Mouse (Mus musculus) gastrocnemius, postnatal 36 days (tissue): ENCODE results near the gene Rfx1. TPM values are rescaled to one million over a fixed set of nuclear protein-coding genes. Genes with fewer than 3 reads are reported as not detected.

Experiments used
- DNase-seq, 2 experiments: peaks; one replicate each; pipeline ENCODE4 v3.0.0; 2022
- intact Hi-C: fragments of 180-260 bp; cut with DNase I; formaldehyde crosslinking; loops from one replicate; pipeline ENCODE4 v1.15.1; 2025
- total RNA-seq, 2 experiments: library from RNA; stranded (reverse); gene quantifications; 2 replicates each; pipeline ENCODE4 v1.2.3; 2021

The Rfx1 gene
- total RNA-seq, 2 experiments from 2014 or later, result 4.7 TPM

DNA sequence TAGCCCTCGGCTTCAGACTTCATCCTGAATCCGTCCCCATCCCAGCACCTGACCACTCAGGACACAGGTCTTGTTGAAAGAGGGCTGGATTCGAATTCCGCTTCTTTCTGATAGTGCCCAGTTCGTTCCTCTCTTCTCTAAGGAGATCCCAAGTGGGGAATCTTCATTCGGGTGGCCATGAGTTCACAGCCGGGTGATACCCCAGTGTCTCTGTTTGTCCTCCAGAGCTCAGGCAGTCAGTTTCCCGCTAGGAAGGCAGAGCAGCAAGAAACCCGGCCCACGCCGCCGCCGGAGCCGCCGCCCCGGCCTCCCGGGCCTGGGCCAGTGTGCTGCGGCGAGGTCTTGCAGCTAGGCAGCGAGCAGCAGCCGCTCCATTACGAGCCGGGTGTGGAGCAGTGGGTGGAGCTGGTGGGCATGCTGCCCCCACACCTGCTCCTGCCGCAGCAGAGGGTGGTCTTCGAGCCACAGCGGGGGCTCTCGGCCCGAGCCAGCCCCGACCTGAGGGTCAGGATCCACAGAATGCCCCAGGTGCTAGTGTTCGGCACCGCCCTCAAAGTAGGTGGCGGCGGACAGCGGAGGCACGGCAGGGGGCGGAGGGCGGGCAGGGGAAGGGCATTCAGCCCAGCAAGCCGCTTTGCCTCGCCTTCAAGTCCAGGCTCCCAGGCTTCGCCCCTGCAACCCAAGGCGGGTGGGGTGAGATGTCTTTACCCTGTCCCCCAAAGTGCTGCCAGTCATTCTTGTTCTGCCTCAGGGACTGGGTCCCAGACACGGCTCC is 17.9 kb downstream of the Rfx1 start:
- intact Hi-C loops, result no loop called here
- no peak for DNase-seq

DNA sequence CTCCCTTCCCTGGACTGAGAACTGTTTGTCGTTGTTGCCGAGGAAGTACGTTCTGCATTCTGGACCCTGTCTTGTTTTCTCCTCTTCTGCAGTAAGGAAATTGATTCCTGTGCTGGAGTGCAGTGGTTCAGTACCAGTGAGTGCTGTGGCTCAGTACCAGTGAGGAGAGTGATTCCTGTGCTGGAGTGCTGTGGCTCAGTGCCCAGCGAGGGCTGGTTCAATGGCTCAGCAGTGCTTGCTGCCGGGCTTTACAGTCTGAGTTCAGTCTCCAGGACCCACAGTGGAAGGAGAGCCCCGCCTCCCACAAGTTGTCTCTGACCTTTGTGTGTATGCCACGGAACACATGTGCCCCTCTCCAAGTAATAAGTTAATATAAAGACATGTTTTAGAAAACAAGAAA is 20.5 kb downstream of the Rfx1 start:
- intact Hi-C loops, result no loop called here

DNA sequence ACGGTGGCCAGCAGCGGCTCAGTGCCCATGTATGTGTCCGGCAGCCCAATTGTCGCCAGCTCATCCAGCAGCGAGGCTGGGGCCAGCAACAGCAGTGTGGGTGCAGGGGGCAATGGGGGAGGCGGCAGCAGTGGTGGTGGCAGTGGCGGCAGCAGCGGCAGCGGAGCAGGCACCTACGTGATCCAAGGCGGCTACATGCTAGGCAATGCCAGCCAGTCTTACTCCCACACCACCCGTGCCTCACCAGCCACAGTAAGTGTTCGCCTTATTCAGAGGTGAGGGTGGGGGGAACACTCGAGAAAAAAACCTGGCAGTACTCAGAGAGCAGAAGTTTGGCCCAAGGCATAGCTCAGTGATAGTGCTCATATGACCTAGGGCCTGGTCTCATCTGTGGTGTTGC is 21.2 kb downstream of the Rfx1 start:
- no peak for DNase-seq
- intact Hi-C loops, result no loop called here

More for the DNA sequence above, 20.5 kb downstream of the Rfx1 start:
- DNase-seq, result no peak

DNA sequence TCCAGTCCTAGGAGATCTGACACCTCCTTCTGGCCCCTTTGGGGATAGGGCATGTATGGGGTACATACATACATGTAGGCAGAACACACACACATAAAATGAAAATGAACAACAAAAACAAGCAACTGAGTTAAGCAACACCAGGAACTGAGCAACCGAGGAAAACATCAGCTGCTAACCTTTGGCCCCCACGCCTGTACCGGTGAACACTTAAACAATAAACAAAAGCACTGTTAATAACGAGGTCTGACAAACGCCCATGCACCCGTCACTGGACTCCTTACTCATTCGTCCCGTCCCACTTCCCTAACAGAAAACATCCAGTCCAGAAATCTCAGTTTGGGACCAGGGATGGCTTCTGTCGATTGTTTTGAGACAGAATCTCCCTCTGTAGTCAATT is 22.6 kb downstream of the Rfx1 start:
- intact Hi-C loops, result no loop called here
- no peak for DNase-seq

DNA sequence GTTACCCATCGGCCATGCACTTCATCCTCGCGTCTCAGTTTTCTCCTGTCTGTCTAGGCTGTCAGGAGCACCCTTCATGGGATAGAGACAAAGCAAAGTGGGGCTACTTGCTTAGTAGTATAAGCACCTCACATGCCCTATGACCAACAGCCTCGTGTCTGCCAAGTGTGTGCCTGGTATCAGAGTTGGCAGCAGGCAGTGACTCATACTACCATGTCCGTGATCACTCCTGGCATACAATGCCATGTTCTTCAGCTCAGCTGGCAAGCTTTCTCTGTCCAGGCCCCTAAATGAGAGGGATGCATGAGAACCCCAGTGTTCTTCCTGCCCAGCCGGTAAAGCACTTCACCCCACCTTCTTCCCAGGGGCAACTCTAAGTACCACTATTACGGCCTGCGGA is 24.0 kb downstream of the Rfx1 start:
- intact Hi-C loops, result no loop called here
- DNase-seq, result no peak

DNA sequence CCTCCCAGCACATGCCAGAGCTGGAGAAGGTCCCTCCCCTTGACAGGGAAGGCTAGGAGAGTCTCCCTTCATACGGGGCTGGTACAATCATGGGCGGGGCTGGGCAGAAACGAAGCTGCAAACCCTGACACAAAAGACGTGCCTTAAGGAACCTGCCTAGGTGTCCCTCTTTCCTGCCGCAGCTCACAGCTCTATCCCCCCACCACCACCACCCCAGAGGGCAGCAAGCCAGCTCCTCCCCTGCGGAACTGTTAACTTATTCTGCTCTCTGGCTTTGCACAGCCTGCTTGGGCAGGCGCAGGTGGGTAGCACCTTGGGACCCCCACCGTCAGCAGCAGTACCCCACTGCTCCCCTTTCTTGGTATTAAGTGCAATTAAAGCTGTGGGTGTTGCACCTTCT is 29.4 kb downstream of the Rfx1 start:
- intact Hi-C loops, result no loop called here
- no peak for DNase-seq

DNA sequence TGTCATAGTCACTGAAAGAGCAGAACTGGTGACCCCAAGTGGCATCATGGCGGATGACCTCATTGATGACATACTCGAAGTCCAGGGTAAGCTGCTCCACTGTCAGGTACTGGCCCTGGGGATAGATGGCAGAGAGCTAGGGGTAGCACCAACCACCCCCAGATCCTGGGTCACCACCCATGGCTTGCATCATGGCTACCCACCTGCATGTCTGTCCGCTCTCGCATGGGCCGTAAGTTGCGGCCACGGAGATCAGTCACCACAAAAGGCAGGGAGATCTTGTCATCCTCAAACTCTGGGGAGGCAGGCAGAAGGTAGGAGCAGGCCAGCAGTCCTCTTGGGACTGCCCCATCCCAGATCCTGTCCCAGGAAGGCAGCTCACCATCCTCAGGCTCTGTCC is 31.7 kb downstream of the Rfx1 start:
- intact Hi-C loops, result no loop called here
- DNase-seq, result no peak

DNA sequence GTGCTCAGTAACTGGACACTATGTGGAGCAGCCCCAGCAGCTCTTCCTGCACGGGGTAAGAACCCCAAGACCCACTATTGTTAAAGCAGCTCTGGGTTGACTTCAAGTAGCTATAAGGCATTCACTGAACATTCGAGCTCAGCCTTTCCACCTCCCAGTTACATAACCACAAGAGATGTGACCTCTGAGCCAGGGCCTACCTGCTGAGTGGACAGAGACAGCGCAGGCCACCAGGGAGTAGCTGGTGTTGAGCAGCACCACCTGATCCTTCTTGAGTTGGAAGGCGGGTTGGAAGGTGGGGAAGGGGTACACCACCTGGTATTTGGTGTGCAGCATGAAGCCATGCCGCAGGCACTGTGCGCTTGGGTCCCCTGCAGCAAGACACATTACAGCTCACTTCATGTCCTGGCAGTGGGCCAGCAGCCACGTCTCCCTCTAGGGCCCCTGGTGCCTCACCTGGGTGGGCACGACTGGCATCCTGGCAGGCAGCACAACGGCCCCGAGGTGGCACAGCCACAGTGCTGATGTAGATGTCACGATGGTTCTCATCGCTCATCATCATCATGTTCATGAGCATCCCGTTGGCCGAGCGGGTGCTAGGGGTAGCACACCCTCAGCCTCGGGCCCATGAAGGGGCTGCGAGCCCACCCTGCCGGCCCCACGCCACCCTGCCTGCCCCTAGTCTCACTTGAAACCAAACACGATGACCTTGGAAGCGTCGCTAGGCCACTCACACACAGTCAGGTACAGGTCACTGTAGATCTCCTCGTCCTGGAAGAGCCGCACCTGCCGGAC is 35.0 kb downstream of the Rfx1 start:
- intact Hi-C loops, result no loop called here
- no peak for DNase-seq

DNA sequence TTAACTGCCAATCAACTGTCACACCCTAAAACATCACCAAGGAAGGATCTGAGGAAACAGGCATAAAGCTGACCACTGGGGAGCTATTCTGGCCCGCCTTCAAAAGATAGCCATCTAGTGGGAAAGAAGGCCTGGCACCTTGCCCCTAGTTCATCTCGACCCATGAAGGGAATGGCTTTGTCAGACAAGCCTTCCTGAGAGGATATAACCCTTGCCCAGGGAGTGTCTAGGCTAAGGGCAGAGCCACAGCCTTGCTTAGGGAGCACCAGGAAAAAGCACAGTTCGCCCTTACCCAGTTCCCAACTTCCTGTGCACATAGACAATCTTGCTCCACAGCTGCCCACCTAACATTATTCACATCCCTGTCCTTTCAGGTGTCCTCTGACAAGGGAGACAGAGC is 37.0 kb downstream of the Rfx1 start:
- intact Hi-C loops, result no loop called here
- DNase-seq, result no peak

DNA sequence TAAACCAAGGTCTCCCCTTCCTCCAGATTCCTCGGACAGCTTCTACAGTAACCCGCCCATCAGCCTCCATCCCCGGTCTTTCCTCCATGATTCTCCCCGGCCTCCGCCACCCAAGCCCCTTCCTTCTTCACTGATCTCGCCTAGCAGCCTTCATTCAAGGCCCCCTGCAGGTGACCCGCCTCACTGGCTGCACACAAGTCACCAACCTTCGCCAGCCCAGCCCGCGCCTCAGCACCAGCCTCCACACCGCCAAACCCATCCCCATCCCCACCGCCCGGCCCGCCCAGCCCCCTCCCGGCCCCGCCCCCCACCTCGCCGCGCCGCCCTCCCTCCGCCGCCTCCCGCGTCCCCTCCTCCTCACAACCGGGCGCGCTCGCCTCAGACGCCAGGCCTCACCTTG is 37.6 kb downstream of the Rfx1 start:
- no peak for DNase-seq
- intact Hi-C loops, result no loop called here

DNA sequence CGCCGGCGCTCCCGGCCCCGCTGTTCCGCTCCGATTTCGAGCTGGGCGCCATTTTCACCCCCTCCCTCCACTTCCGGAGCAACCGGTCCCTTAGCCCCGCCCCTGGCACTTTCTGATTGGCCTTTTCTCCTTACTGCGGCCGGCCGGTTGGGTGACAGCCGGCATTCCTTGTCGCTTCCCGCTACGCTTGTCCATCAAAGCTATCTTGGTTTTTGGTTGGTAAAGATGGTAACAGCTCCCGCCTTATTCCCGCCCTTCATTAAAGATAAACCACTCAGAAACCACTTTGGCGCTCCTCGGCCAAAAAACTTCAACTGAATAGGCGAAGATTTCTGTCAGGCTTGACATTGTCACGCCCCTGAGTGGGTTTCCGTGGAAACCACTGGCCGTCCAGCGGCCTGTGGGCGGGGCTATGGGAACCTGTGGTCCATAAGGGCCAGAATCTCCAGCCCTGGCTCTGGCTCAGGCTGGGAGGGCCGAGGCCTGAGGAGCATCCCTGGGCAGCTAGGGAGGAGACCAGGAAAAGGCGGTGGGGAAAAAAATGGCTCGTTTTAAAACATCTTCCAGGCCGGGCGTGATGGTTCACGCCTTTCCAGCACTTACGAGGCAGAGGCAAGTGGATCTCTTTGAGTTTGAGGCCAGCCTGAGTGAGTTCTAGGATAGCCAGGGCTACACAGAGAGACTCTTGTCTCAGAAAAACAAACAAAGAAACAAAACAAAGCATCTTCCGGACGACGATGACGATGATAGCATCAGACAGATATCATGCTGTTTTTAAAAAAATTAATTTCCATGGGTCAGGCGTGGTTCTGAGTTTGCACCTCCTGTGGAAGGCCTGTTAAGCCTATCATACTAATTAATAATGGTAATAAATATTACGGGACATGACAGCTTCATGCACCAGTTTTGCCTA is 38.3 kb downstream of the Rfx1 start, which contains the start of gene Dcaf15:
TSS of gene Dcaf15 (minus strand) at position 72 of the 913 bp plus-strand sequence.
- intact Hi-C loops, result loop anchor here (5.0 kb wide), 1 partner anchor 532 kb away; no protein-coding TSS in a partner anchor
- DNase-seq, result peak; percentile 91 to 98

DNA sequence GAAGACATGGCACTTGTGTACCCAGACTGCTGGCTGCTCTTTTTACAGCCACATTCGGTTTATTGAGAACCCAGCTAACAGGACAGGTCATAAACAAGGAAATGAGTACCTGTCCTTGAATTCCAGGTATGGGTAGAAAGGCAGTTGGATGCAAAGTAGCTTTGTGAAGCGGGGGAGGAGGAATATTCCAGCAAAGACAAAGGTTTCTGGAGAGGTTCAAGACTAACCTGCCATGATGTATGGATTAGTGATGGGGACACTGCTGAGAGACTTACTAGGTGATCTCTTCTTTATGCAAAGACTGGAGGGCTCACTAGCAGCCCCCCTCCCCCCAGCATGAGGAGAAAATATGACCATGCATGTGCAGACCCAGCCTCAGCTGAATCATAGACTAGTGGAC is 39.0 kb downstream of the Rfx1 start:
- DNase-seq, result no peak
- intact Hi-C loops, result loop anchor here (5.0 kb wide), 1 partner anchor 532 kb away; no protein-coding TSS in a partner anchor

DNA sequence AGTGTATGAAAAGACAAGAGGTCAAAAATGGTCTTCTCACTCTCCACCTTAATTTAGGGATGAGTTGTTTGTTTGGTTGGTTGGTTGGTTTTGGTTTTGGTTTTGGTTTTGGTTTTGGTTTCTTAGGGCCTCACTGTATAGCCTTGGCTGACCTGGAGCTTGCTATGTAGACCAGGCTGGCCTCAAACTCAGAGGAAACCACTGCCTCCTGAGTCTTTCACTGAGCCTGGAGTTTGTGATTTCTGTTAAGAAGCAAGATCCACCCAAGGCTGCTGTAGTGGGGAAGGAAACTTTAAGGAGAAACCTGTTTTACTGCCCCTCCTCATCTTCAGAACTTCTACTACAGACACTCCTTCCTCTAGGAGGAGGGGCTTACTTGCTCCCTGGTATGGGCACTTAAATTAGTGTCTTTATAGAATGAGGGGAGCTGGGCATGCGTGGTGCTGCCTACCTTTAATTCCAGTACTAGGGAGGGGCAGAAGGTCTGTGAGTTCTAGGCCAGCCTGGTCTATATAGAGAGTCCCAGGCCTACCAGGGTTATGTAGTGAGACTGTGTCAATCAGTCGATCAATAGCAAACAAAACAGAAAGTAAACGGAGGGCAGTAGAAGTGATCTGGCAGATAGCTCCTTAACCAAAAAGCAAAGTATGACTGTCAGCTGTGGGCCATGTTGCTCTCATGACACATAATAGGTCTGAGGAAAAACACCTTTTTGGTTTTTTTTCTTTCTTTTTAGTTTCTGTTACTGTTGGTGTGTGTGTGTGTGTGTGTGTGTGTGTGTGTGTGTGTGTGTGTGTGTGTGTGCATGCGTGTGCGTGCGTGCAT is 39.8 kb downstream of the Rfx1 start:
- DNase-seq, result no peak
- intact Hi-C loops, result loop anchor here (5.0 kb wide), 1 partner anchor 531 kb away; no protein-coding TSS in a partner anchor

DNA sequence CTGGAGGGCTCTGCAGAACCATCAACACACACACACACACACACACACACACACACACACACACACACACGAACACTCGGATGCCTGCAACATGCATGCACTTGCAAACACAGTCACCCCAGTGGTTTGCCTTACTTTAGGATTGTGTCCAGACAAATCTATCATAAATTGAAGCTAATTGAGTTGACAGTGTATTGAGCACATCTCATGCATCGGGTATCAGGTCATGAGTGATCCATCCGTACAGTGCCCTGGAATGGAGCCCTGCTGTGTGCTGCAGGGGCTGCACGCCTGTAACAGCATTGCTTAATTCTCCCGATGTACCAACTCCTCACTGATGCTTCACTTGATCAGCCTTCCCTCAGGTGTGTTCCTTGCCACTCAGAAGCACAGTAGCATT is 49.0 kb downstream of the Rfx1 start:
- intact Hi-C loops, result no loop called here
- DNase-seq, result no peak

DNA sequence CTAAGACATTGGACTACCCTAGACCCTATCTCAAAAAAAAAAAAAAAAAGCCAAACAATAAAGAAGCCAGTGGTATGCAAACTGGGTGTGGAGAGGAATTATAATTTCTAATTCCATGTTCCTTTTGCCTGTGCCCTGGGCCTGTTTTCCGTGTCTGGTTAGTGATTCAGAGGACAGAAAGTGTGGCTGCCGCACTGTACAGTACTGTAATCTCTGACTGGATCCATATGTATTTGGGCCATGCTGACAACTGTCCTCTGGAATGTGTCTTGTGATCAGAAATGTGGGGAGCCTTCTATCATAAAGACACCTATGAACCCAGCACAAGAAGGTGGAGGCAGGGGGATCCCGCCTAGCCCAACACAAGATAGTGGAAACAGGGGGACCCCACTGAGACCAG is 55.5 kb downstream of the Rfx1 start:
- intact Hi-C loops, result no loop called here
- no peak for DNase-seq

DNA sequence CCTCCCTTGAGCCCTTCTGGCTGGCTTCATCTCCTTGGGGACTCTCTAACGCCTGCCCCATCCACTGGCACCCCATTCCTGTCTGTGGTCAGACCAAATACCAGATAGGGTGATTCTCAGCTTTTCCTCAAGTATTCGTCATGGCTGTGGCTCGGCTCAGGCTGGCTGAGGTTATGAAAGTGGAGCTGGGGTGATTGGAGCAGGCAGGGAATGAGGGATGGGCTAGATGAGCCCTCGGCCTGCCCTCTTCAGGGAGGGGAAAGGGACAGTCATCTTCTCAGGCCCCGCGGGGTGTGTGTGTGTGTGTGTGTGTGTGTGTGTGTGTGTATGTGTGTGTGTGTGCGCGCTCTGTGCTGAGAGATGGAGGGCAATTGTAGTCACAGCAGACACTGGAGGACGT is 59.0 kb downstream of the Rfx1 start, which contains the start of gene Podnl1:
TSS of gene Podnl1 (plus strand) at position 334 of the 400 bp plus-strand sequence.
- intact Hi-C loops, result no loop called here
- no peak for DNase-seq

DNA sequence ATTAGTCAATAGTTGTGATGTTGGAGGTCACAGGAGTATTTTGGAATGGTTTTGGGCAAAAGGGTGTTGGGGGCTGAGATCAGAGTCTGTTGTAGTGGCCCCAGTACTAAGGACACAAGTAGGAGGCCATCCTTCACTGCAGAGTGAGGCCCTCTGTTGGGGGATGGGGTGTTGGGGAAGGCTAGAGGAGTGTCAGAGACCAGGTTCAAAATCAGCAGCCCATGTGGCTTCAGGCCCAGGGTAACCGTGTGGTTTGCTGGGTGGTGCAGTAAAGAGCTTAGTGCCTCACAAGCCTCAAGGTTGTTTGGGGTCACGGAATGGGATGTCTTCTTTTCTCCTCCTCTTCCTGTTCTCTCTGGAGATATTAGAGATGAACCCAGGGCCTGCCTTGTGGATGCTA is 60.1 kb downstream of the Rfx1 start:
- DNase-seq, result no peak
- intact Hi-C loops, result no loop called here

DNA sequence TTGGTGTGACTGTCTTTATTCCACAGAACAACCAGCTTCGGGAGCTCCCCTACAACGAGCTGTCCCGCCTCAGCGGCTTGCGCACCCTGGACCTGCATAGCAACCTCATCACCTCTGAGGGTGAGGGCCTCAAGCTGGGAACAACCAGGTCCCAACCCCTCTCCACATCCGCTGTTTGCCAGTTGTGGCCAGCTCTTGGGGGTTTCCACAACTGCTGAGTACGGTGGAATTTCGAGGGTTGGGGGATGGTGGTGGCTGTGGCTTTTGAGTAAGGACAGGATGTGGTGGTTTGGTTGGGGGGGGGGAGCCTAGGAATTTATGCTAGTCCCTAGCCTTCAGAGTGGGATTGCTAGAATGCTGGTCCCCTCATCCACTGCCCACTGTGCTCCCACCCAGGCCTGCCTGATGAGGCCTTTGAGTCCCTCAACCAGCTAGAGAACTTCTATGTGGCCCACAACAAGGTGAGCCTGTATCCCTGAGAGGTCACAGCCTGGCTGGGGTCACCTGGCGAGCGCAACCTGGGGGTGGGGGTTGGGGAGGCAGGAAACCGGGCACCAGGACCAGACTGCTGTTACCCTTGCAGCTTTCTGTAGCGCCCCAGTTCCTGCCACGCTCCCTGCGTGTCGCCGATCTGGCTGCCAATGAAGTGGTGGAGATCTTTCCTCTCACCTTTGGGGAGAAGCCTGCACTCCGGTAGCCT is 60.7 kb downstream of the Rfx1 start:
- intact Hi-C loops, result no loop called here
- DNase-seq, result no peak

DNA sequence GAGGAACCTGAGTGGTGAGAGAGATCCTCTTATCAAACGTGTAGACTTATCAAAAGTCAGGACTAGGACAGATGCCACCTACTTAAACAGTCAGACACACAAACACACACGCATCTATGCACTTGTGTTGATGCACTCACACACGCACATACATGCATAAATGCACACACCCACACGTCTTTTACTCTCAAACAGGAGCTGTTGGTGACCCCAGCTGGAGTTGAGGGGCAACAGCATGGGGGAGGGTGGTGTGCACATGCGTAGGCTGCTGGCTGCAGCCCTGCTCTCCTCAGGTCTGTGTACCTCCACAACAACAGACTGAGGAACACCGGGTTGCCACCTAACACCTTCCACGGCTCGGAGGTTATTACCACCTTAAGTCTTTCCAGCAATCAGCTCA is 61.6 kb downstream of the Rfx1 start:
- intact Hi-C loops, result no loop called here
- no peak for DNase-seq
